Mouse (Mus musculus) erythroblast, embryonic 14.5 days (primary cell): ENCODE measurements around the gene Zc3h14. TPM values are rescaled to one million over a fixed set of nuclear protein-coding genes. Genes with fewer than 3 reads are reported as not detected.

Source experiments
- H3K27me3 ChIP-seq: 2 replicates; pipeline ENCODE4 v1.6.1; 2012; ENCODE audit warnings: inconsistent platforms; ENCODE audit not compliant: control insufficient read depth
- H3K36me3 ChIP-seq: 2 replicates; pipeline ENCODE4 v1.6.1; 2012; ENCODE audit warnings: mild to moderate bottlenecking, inconsistent platforms; ENCODE audit not compliant: control insufficient read depth
- H3K4me1 ChIP-seq: 2 replicates; pipeline ENCODE4 v1.6.1; 2012; ENCODE audit warnings: inconsistent platforms; ENCODE audit not compliant: control insufficient read depth
- H3K4me3 ChIP-seq: replicated peaks from 2 replicates; pipeline ENCODE3; 2012; ENCODE audit warnings: moderate library complexity, mild to moderate bottlenecking, inconsistent platforms
- H3K9me3 ChIP-seq: 2 replicates; pipeline ENCODE4 v1.6.1; 2012; ENCODE audit warnings: low read length, inconsistent platforms, mixed read lengths; ENCODE audit not compliant: control insufficient read depth
- GATA1 ChIP-seq: IDR thresholded peaks from 2 replicates; pipeline ENCODE4 v1.6.1; 2012; ENCODE audit warnings: low read length, inconsistent platforms, mixed read lengths
- TAL1 ChIP-seq: IDR thresholded peaks from 3 replicates; pipeline ENCODE4 v1.6.1; 2012; ENCODE audit warnings: low read length, inconsistent platforms, mixed read lengths
- polyA plus RNA-seq: library from polyadenylated mRNA; stranded (reverse); fragments of >175 nt; gene quantifications from 2 replicates; pipeline ENCODE4 v1.2.3, GENCODE M21; 2012

The Zc3h14 gene
- polyA plus RNA-seq, 1 experiment, result 0.65 TPM

GRCm38 (mm10) chr12:98721030-98721429 is 25.7 kb upstream of the Zc3h14 start:
- Histone ChIP-seq H3K36me3 (no peaks in the 10 kb centered on the region), H3K9me3 (no peaks in the 10 kb centered on the region), H3K4me3 (no peak overlapping the region), H3K27me3 (no peaks in the 10 kb centered on the region), H3K4me1 (no peaks in the 10 kb centered on the region)
- TF ChIP-seq GATA1, result no peak
- no peak for TF ChIP-seq TAL1

- H3K9me3 ChIP-seq, result no peaks in the 10 kb centered on the region
- no peaks in the 10 kb centered on the region for H3K36me3 ChIP-seq
- H3K27me3 ChIP-seq, result no peaks in the 10 kb centered on the region
- no peaks in the 10 kb centered on the region for H3K4me1 ChIP-seq
- TF ChIP-seq GATA1 (no peak), TAL1 (no peak)
- no peak overlapping the region for H3K4me3 ChIP-seq
These were observed 22.5 kb upstream of the Zc3h14 start for GRCm38 (mm10) chr12:98724224-98724623.

GRCm38 (mm10) chr12:98724976-98725375 is 21.8 kb upstream of the Zc3h14 start:
- H3K36me3 ChIP-seq, result no peaks in the 10 kb centered on the region
- no peaks in the 10 kb centered on the region for H3K27me3 ChIP-seq
- no peaks in the 10 kb centered on the region for H3K4me1 ChIP-seq
- no peaks in the 10 kb centered on the region for H3K9me3 ChIP-seq
- TF ChIP-seq TAL1, result no peak
- TF ChIP-seq GATA1, result no peak
- H3K4me3 ChIP-seq, result no peak overlapping the region

- Histone ChIP-seq H3K4me1 (no peaks in the 10 kb centered on the region), H3K36me3 (no peaks in the 10 kb centered on the region), H3K4me3 (no peak overlapping the region), H3K9me3 (no peaks in the 10 kb centered on the region), H3K27me3 (no peaks in the 10 kb centered on the region)
- TF ChIP-seq GATA1 (no peak), TAL1 (no peak)
These were observed 20.7 kb upstream of the Zc3h14 start for GRCm38 (mm10) chr12:98726078-98726477.

GRCm38 (mm10) chr12:98727186-98727585 is 19.6 kb upstream of the Zc3h14 start:
- Histone ChIP-seq H3K27me3 (no peaks in the 10 kb centered on the region), H3K4me1 (no peaks in the 10 kb centered on the region), H3K9me3 (no peaks in the 10 kb centered on the region), H3K36me3 (no peaks in the 10 kb centered on the region), H3K4me3 (no peak overlapping the region)
- TF ChIP-seq GATA1 (no peak), TAL1 (no peak)

- no peaks in the 10 kb centered on the region for H3K36me3 ChIP-seq
- TF ChIP-seq GATA1 (no peak), TAL1 (no peak)
- no peak overlapping the region for H3K4me3 ChIP-seq
- peaks cover 24% of the 10 kb centered on the region for H3K4me1 ChIP-seq
- H3K27me3 ChIP-seq, result peaks cover 14% of the 10 kb centered on the region
- H3K9me3 ChIP-seq, result no peaks in the 10 kb centered on the region
These were observed 16.1 kb upstream of the Zc3h14 start for GRCm38 (mm10) chr12:98730682-98731081.

DNA sequence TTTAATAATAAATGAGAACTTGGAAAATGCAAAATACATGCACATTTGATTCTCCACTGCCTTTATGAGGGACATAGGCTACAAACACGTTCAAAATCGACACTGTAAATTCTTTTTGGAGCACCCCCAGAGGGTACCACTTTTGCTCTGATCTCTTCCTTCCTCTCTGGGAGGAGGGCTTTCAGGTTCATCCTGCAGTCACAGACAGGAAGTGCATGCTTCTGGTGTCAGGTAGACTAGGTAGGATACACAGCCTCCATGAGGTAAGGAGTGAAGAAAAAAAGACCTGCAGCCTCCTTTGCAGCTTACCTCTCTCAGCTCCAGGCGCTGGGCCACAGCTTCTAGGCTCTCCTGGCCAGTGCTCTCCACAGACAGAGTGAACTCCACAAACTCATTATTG is 13.6 kb upstream of the Zc3h14 start:
- TF ChIP-seq TAL1 (no peak), GATA1 (no peak)
- Histone ChIP-seq H3K4me1 (peaks cover 26% of the 10 kb centered on the region), H3K4me3 (peak overlapping the region; percentile 69), H3K36me3 (no peaks in the 10 kb centered on the region), H3K9me3 (peaks cover 1% of the 10 kb centered on the region; the same call in 1 of the 2 replicates), H3K27me3 (peaks cover 39% of the 10 kb centered on the region)

GRCm38 (mm10) chr12:98733776-98734175 is 13.0 kb upstream of the Zc3h14 start:
- H3K36me3 ChIP-seq, result no peaks in the 10 kb centered on the region
- H3K9me3 ChIP-seq, result peaks cover 3% of the 10 kb centered on the region; the same call in 1 of the 2 replicates
- peaks cover 45% of the 10 kb centered on the region for H3K27me3 ChIP-seq
- TF ChIP-seq TAL1, result no peak
- TF ChIP-seq GATA1, result no peak
- peak overlapping the region; percentile 69 for H3K4me3 ChIP-seq
- H3K4me1 ChIP-seq, result peaks cover 26% of the 10 kb centered on the region

DNA sequence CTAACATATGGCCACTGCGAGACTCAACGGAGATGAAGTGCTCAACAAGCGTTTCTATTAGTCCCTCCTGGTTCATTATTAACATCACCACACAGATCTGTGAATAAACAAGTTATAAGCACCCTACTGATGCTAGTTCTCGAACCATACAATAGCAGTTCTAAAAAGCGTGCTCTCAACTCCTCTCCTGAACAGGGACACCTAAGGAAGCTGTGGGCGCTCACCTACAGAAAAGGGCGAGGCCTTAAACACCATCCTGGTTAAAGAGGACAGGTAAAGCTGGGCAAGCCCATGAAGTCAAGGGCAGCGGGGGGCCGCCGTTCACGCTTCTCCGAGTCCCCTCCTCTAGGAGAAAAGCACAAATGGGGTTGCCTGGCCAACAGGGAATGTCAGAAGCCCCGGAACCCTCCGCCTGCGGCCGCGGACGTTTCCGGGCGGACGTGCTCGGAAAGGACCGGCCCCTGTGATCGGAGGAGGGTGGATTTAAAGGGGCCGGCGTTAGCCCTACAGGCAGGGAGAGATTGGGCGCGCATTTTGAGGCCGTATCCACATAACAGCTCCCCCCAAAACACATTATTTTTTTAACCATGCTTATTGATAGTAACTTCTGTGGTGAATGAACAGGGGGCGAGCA is 12.4 kb upstream of the Zc3h14 start:
- no peak for TF ChIP-seq TAL1
- Histone ChIP-seq H3K27me3 (peaks cover 51% of the 10 kb centered on the region), H3K4me3 (peak overlapping the region; percentile 69), H3K4me1 (peaks cover 26% of the 10 kb centered on the region), H3K36me3 (no peaks in the 10 kb centered on the region), H3K9me3 (peaks cover 7% of the 10 kb centered on the region; the same call in 1 of the 2 replicates)
